Mouse (Mus musculus): ENCODE measurements around the gene Evpl. TPM values are rescaled to one million over a fixed set of nuclear protein-coding genes. Genes with fewer than 3 reads are reported as not detected.

Evpl gene
- polyA plus RNA-seq, 1 experiment from 2014 or later: 26.5 TPM

DNA sequence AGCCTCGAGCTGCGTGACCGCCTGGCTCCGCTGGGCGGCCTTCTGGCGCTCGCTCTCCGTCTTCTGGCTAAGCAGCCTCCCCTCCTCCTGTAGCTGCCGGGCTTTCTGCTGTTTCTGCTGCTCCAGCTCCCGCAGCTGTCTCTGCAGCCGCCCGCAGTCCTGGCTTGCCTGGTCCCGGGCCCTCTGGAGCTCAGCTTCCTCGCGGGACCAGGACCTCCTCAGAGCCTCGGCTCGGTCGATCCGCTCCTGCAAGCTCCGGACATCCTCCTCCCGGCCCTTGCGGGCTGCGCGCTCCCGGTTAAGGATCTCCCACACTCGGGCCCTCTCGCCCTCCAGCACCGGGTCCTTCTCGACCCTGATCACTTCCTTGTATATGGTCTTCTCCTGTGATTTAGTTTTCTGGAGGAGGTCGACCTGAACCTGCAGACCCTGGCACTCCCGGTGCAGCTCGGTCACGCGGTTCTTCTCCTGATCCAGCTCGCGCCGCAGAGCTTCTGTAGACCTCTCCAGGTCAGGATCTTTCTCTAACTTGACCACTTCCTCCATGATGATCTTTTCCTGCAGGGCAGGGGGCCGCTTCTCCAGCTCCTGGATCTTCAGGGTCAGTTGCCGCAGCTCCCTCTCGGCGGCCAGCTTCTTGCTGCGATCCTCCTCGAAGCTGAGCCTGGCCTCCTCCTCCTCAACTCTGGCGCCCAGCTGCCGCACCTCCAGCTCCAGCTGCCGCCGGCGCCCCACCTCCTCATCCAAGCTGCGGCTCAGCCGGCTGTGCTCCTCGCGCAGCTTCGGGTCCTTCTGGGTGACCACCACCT, 15.7 kb downstream of the Evpl start:
- Histone ChIP-seq H3K9me3 (ENCODE audit: control insufficient read depth, low read length) (no peaks in the 10 kb centered on the region), H3K27me3 (ENCODE audit: control insufficient read depth, insufficient read depth, low read length) (no peaks in the 10 kb centered on the region), H3K27ac (replicated peaks) (0 out of 2 replicates have a peak overlapping the region, but pooled peaks have one; percentile 13), H3K9ac (ENCODE audit: low read length) (peak overlapping the region; percentile 43), H3K4me1 (replicated peaks; ENCODE audit: control insufficient read depth, insufficient read depth) (peaks cover 12% of the 10 kb centered on the region; the same call in 1 of the 2 replicates), H3K4me2 (replicated peaks; ENCODE audit: low read depth) (peak overlapping the region; percentile 57), H3K4me3 (ENCODE audit: low read depth, low read length) (peak overlapping the region; percentile 29), H3K36me3 (ENCODE audit: control insufficient read depth, insufficient read depth, low read length) (no peaks in the 10 kb centered on the region)
- TF ChIP-seq CTCF (IDR thresholded peaks at IDR 0.05; ENCODE audit: low read depth): peak; percentile 32
- no peak for TF ChIP-seq EP300 (optimal IDR thresholded peaks at IDR 0.05)
- 29% methylated on average over 53 of the region's 53 CpGs for WGBS
- ATAC-seq (ENCODE audit: low FRiP score, low TSS enrichment) (no peak), DNase-seq (ENCODE audit: low spot score) (no peak)

DNA sequence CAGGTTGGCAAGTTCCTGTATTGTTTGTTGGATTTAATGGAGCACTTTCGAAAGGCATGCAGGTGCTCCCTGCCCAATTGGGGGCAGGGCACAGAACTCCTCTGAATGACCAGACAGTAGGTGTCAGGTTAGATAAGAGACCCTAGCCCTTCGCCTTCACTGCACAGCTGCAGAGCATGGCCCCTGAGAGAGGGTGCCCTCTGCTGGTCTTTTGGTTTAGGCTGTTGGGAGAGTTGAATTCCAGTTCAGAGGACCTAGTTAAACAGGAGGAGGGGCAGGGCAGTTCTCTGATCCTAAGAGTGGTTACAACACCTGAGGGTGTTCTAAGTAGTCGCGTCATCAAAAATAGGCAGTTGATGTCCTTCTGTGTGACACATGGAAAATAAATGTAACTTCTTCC, 18.0 kb downstream of the Evpl start:
- H3K4me3 ChIP-seq (ENCODE audit: low read depth, low read length): no peak overlapping the region
- H3K4me2 ChIP-seq (replicated peaks; ENCODE audit: low read depth): no peak overlapping the region
- no peaks in the 10 kb centered on the region for H3K36me3 ChIP-seq (ENCODE audit: control insufficient read depth, insufficient read depth, low read length)
- H3K4me1 ChIP-seq (replicated peaks; ENCODE audit: control insufficient read depth, insufficient read depth): peaks cover 12% of the 10 kb centered on the region; the same call in 1 of the 2 replicates
- no peak overlapping the region for H3K9ac ChIP-seq (ENCODE audit: low read length)
- 22% methylated on average over 4 of the region's 4 CpGs for WGBS
- H3K27me3 ChIP-seq (ENCODE audit: control insufficient read depth, insufficient read depth, low read length): no peaks in the 10 kb centered on the region
- ATAC-seq (ENCODE audit: low FRiP score, low TSS enrichment): no peak
- H3K27ac ChIP-seq (replicated peaks): peak overlapping the region; percentile 90
- TF ChIP-seq CTCF (IDR thresholded peaks at IDR 0.05; ENCODE audit: low read depth) (peak; percentile 85), EP300 (optimal IDR thresholded peaks at IDR 0.05) (no peak)
- no peaks in the 10 kb centered on the region for H3K9me3 ChIP-seq (ENCODE audit: control insufficient read depth, low read length)
- DNase-seq (ENCODE audit: low spot score): peak; percentile 75

DNA sequence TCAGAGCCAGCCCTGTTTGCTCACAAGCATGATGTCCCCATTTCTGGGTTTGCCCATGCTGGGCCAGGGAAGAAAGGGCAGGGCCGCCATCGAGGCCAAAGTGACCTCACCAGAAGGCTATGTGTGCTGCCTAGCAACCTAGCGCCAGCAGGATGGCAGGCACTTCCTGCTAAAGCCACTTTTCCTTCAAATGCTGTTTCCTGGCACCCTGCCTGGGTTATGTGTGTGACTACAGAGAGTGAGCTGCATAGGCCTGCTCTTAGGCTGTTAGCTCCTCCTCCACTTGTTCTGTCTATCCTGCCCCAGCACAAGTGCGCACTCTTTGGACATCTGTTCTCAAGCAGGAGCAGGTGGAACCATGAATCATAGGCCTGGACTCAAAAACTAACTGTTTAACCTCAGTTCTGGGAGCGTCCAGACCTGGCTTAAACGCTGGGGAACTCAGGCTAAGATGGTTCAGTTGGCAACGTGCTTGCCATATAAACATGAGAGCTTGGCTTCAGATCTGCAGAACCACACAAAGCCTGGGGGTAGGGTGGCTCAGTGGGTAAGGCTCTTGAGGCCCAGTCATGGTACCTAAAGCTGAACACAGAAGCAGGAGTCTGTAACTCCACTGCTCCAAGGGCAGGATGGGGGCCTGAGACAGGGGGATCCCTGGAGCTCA, 19.0 kb downstream of the Evpl start:
- H3K4me1 ChIP-seq (replicated peaks; ENCODE audit: control insufficient read depth, insufficient read depth): peaks cover 12% of the 10 kb centered on the region; the same call in 1 of the 2 replicates
- 0 out of 2 replicates have a peak overlapping the region, but pooled peaks have one; percentile 8 for H3K4me2 ChIP-seq (replicated peaks; ENCODE audit: low read depth)
- H3K9ac ChIP-seq (ENCODE audit: low read length): peak overlapping the region; percentile 23; the same call in 1 of the 2 replicates
- no peaks in the 10 kb centered on the region for H3K36me3 ChIP-seq (ENCODE audit: control insufficient read depth, insufficient read depth, low read length)
- TF ChIP-seq CTCF (IDR thresholded peaks at IDR 0.05; ENCODE audit: low read depth) (peak; percentile 23; the same call in 1 of the 2 replicates), EP300 (optimal IDR thresholded peaks at IDR 0.05) (no peak)
- 15% methylated on average over 7 of the region's 7 CpGs for WGBS
- no peak overlapping the region for H3K4me3 ChIP-seq (ENCODE audit: low read depth, low read length)
- H3K27me3 ChIP-seq (ENCODE audit: control insufficient read depth, insufficient read depth, low read length): no peaks in the 10 kb centered on the region
- H3K27ac ChIP-seq (replicated peaks): peak overlapping the region; percentile 90
- ATAC-seq (ENCODE audit: low FRiP score, low TSS enrichment): peak; percentile 91
- no peaks in the 10 kb centered on the region for H3K9me3 ChIP-seq (ENCODE audit: control insufficient read depth, low read length)
- peak; percentile 95 for DNase-seq (ENCODE audit: low spot score)

DNA sequence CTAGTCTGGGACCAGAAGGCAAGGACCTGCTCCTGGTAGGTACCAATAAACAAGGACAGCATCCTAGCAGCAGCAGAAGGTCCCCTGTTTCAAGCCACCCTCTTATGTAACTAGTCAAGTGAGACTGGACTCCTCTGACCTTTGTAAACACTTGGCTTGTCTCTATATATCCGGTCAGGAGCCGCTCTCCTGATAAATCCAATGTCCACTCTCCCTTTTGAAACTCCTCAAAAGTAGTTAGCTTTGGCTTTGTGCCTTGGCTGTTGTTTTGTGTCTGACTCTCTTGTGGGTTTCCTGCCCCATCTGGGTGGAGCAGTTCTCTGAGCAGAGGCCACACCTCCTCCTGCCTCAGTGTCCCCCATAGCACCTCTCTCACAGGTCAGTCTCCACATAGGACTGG, 19.6 kb downstream of the Evpl start:
- H3K27ac ChIP-seq (replicated peaks): peak overlapping the region; percentile 90
- H3K4me2 ChIP-seq (replicated peaks; ENCODE audit: low read depth): 0 out of 2 replicates have a peak overlapping the region, but pooled peaks have one; percentile 8
- H3K4me3 ChIP-seq (ENCODE audit: low read depth, low read length): no peak overlapping the region
- TF ChIP-seq CTCF (IDR thresholded peaks at IDR 0.05; ENCODE audit: low read depth): no peak
- no peak for TF ChIP-seq EP300 (optimal IDR thresholded peaks at IDR 0.05)
- H3K36me3 ChIP-seq (ENCODE audit: control insufficient read depth, insufficient read depth, low read length): no peaks in the 10 kb centered on the region
- no peak; the same call in 1 of the 2 replicates for ATAC-seq (ENCODE audit: low FRiP score, low TSS enrichment)
- no peaks in the 10 kb centered on the region for H3K27me3 ChIP-seq (ENCODE audit: control insufficient read depth, insufficient read depth, low read length)
- peaks cover 12% of the 10 kb centered on the region; the same call in 1 of the 2 replicates for H3K4me1 ChIP-seq (replicated peaks; ENCODE audit: control insufficient read depth, insufficient read depth)
- 53% methylated on average over 2 of the region's 2 CpGs for WGBS
- no peaks in the 10 kb centered on the region for H3K9me3 ChIP-seq (ENCODE audit: control insufficient read depth, low read length)
- peak overlapping the region; percentile 23; the same call in 1 of the 2 replicates for H3K9ac ChIP-seq (ENCODE audit: low read length)
- DNase-seq (ENCODE audit: low spot score): no peak

DNA sequence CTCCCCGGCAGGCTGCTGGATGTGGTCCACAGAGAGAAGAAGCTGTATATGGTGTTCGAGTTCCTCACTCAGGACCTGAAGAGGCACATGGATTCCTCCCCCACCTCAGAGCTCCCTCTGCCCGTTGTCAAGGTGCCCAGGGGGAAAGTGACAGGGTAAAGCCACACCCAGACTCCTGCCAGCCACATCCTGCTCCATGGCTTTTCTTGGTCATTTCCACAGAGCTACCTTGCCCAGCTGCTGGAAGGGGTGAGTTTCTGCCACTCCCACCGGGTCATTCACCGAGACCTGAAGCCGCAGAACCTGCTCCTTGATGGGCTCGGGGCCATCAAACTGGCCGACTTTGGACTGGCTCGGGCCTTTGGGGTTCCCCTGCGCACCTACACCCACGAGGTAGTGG, 21.3 kb downstream of the Evpl start:
- DNase-seq (ENCODE audit: low spot score): peak; percentile 70
- 61% methylated on average over 11 of the region's 11 CpGs for WGBS
- no peak overlapping the region for H3K4me2 ChIP-seq (replicated peaks; ENCODE audit: low read depth)
- H3K36me3 ChIP-seq (ENCODE audit: control insufficient read depth, insufficient read depth, low read length): no peaks in the 10 kb centered on the region
- H3K9ac ChIP-seq (ENCODE audit: low read length): no peak overlapping the region
- H3K4me1 ChIP-seq (replicated peaks; ENCODE audit: control insufficient read depth, insufficient read depth): peaks cover 12% of the 10 kb centered on the region; the same call in 1 of the 2 replicates
- TF ChIP-seq EP300 (optimal IDR thresholded peaks at IDR 0.05) (no peak), CTCF (IDR thresholded peaks at IDR 0.05; ENCODE audit: low read depth) (no peak)
- ATAC-seq (ENCODE audit: low FRiP score, low TSS enrichment): 0 out of 2 replicates have a peak, but pooled peaks have one; percentile 5
- H3K27me3 ChIP-seq (ENCODE audit: control insufficient read depth, insufficient read depth, low read length): no peaks in the 10 kb centered on the region
- peak overlapping the region; percentile 61 for H3K27ac ChIP-seq (replicated peaks)
- no peaks in the 10 kb centered on the region for H3K9me3 ChIP-seq (ENCODE audit: control insufficient read depth, low read length)
- H3K4me3 ChIP-seq (ENCODE audit: low read depth, low read length): no peak overlapping the region
